Mouse (Mus musculus) ES-E14 (cell line): ENCODE results near the gene Parvb. TPM values are rescaled to one million over a fixed set of nuclear protein-coding genes. Genes with fewer than 3 reads are reported as not detected.

Experiments
- DNase-seq: peaks from one replicate; pipeline ENCODE4 v3.0.0-alpha.2; 2013; ENCODE audit warnings: low read depth, low spot score
- H3K27ac ChIP-seq: 2 replicates; pipeline ENCODE4 v1.5.1; 2012; ENCODE audit warnings: low read depth, mild to moderate bottlenecking, low read length, moderate library complexity, mixed read lengths; ENCODE audit not compliant: poor library complexity, insufficient read depth, severe bottlenecking
- H3K36me3 ChIP-seq: 2 replicates; pipeline ENCODE4 v1.6.1; 2012; ENCODE audit warnings: mild to moderate bottlenecking, low read length, moderate library complexity, mixed read lengths; ENCODE audit not compliant: control insufficient read depth, poor library complexity, insufficient read depth, severe bottlenecking
- H3K4me1 ChIP-seq, 2 experiments: fragments of 150-350 bp in 1 of 2; sonication (generic) in 1 of 2; 2 replicates each; pipeline ENCODE4 v1.6.1; 2012; ENCODE audit warnings: low read length in 2 of 2, mild to moderate bottlenecking in 1 of 2, mixed read lengths in 1 of 2; ENCODE audit not compliant: control insufficient read depth in 2 of 2, insufficient read depth in 2 of 2, poor library complexity in 1 of 2
- H3K4me3 ChIP-seq, 2 experiments: fragments of 150-350 bp in 1 of 2; sonication (generic) in 1 of 2; 2 replicates each; pipeline ENCODE4 v1.5.1; 2012; ENCODE audit warnings: low read length in 2 of 2, low read depth in 1 of 2, mild to moderate bottlenecking in 1 of 2, mixed read lengths in 1 of 2; ENCODE audit not compliant: insufficient read depth in 1 of 2, poor library complexity in 1 of 2, severe bottlenecking in 1 of 2
- H3K9ac ChIP-seq: 2 replicates; pipeline ENCODE4 v1.6.1; 2012; ENCODE audit warnings: low read depth, mild to moderate bottlenecking, low read length, mixed read lengths; ENCODE audit not compliant: poor library complexity, insufficient read depth, severe bottlenecking
- H3K9me3 ChIP-seq: fragments of 150-350 bp; sonication (generic); 2 replicates; pipeline ENCODE4 v1.6.1; 2012; ENCODE audit warnings: low read depth, mild to moderate bottlenecking, low read length; ENCODE audit not compliant: control insufficient read depth, insufficient read depth
- CHD2 ChIP-seq: IDR thresholded peaks from 2 replicates; pipeline ENCODE4 v1.6.1; 2014; ENCODE audit warnings: mild to moderate bottlenecking, low read depth, low read length, inconsistent platforms
- HCFC1 ChIP-seq: IDR thresholded peaks from 2 replicates; pipeline ENCODE4 v1.6.1; 2012; ENCODE audit warnings: low read length, inconsistent platforms, borderline replicate concordance; ENCODE audit not compliant: insufficient read depth
- MAFK ChIP-seq: IDR thresholded peaks from 2 replicates; pipeline ENCODE4 v1.6.1; 2014; ENCODE audit warnings: mild to moderate bottlenecking, low read depth, low read length, inconsistent platforms; ENCODE audit not compliant: insufficient read depth
- ZC3H11A ChIP-seq: IDR thresholded peaks from 2 replicates; pipeline ENCODE4 v1.6.1; 2012; ENCODE audit warnings: low read depth, mild to moderate bottlenecking, inconsistent platforms, low read length, borderline replicate concordance
- ZNF384 ChIP-seq: IDR thresholded peaks from 2 replicates; pipeline ENCODE4 v1.6.1; 2012; ENCODE audit warnings: low read depth, low read length, inconsistent platforms
- in situ Hi-C, 2 experiments: fragments of 600-800 bp; cut with MboI; formaldehyde crosslinking; loops; one replicate each; pipeline ENCODE4 v1.15.1; 2025; ENCODE audit warnings: low sequenced_read_pairs in 2 of 2, inconsistent platforms in 1 of 2; ENCODE audit not compliant: unreplicated experiment in 2 of 2
- total RNA-seq: library from RNA; depleted of rRNA; stranded (reverse); fragments of 300-350 nt; gene quantifications from 2 replicates; pipeline ENCODE4 v1.2.3, GENCODE M21; 2012

The Parvb gene
- total RNA-seq, 1 experiment = 10.8 TPM

- Histone ChIP-seq H3K4me3 (no peak overlapping the region), H3K27ac (no peak overlapping the region), H3K4me1 (no peaks in the 10 kb centered on the region), H3K9ac (no peak overlapping the region), H3K36me3 (no peaks in the 10 kb centered on the region; the same call in 1 of the 2 replicates), H3K9me3 (no peaks in the 10 kb centered on the region)
- DNase-seq = no peak
- in situ Hi-C loops = loop anchor here in 1 of 2 experiments (25.0 kb wide), 1 partner anchor 360 kb away; no protein-coding TSS in a partner anchor
- TF ChIP-seq ZC3H11A (no peak), HCFC1 (no peak), MAFK (no peak), ZNF384 (no peak)
Measured at GRCm38 (mm10) chr15:84252645-84253044, 20.8 kb downstream of the Parvb start.

- Histone ChIP-seq H3K9ac (no peak overlapping the region), H3K4me1 (no peaks in the 10 kb centered on the region), H3K9me3 (no peaks in the 10 kb centered on the region), H3K27ac (no peak overlapping the region), H3K4me3 (no peak overlapping the region), H3K36me3 (no peaks in the 10 kb centered on the region; the same call in 1 of the 2 replicates)
- TF ChIP-seq ZNF384 = no peak
- TF ChIP-seq HCFC1 = no peak
- TF ChIP-seq CHD2 = no peak
- no peak for TF ChIP-seq MAFK
- no peak for TF ChIP-seq ZC3H11A
- in situ Hi-C loops = loop anchor here in 1 of 2 experiments (25.0 kb wide), 1 partner anchor 359 kb away; no protein-coding TSS in a partner anchor
- no peak for DNase-seq
Measured at GRCm38 (mm10) chr15:84253757-84254156, 21.9 kb downstream of the Parvb start.

- in situ Hi-C loops = loop anchor here in 1 of 2 experiments (25.0 kb wide), 1 partner anchor 358 kb away; no protein-coding TSS in a partner anchor
- Histone ChIP-seq H3K4me3 (no peak overlapping the region), H3K27ac (no peak overlapping the region), H3K9ac (no peak overlapping the region), H3K9me3 (no peaks in the 10 kb centered on the region), H3K36me3 (no peaks in the 10 kb centered on the region; the same call in 1 of the 2 replicates), H3K4me1 (no peaks in the 10 kb centered on the region)
- DNase-seq = no peak
- TF ChIP-seq CHD2 (no peak), MAFK (no peak), HCFC1 (no peak), ZC3H11A (no peak), ZNF384 (no peak)
Measured at GRCm38 (mm10) chr15:84254387-84254786, 22.5 kb downstream of the Parvb start.

- TF ChIP-seq ZC3H11A (no peak), CHD2 (no peak)
- Histone ChIP-seq H3K9me3 (no peaks in the 10 kb centered on the region), H3K4me1 (peaks cover 0 to 4% of the 10 kb centered on the region in 2 experiments; a peak in 1 of 4 replicates), H3K4me3 (no peak overlapping the region), H3K9ac (no peak overlapping the region), H3K36me3 (no peaks in the 10 kb centered on the region), H3K27ac (no peak overlapping the region)
- DNase-seq = no peak
- in situ Hi-C loops = loop anchor here in 1 of 2 experiments (25.0 kb wide), 1 partner anchor 356 kb away; no protein-coding TSS in a partner anchor
Measured at GRCm38 (mm10) chr15:84256254-84256850, 24.5 kb downstream of the Parvb start.

- H3K27ac ChIP-seq = no peak overlapping the region
- H3K4me1 ChIP-seq = peaks cover 0 to 4% of the 10 kb centered on the region in 2 experiments; a peak in 1 of 4 replicates
- in situ Hi-C loops = loop anchor here in 1 of 2 experiments (25.0 kb wide), 1 partner anchor 355 kb away; no protein-coding TSS in a partner anchor
- no peak overlapping the region for H3K9ac ChIP-seq
- no peak overlapping the region for H3K4me3 ChIP-seq
- H3K36me3 ChIP-seq = no peaks in the 10 kb centered on the region
- TF ChIP-seq HCFC1 (no peak), ZC3H11A (no peak), CHD2 (no peak), ZNF384 (no peak), MAFK (no peak)
- no peaks in the 10 kb centered on the region for H3K9me3 ChIP-seq
- no peak for DNase-seq
Measured at GRCm38 (mm10) chr15:84256864-84257263, 25.0 kb downstream of the Parvb start.
